Mouse (Mus musculus) embryonic facial prominence, embryonic 15.5 days (tissue): Measurements from ENCODE around the gene Rora. TPM values are rescaled to one million over a fixed set of nuclear protein-coding genes. Genes with fewer than 3 reads are reported as not detected.

Source experiments
- ATAC-seq: fragments of 200-750 bp; cut with Nextera tagmentation; 2 replicates; pipeline ENCODE4 v1.8.0; 2017; ENCODE audit warnings: low read depth, moderate TSS enrichment; ENCODE audit not compliant: insufficient number of reproducible peaks, low FRiP score, low TSS enrichment
- H3K27ac ChIP-seq: fragments of 300-500 bp; sonication (generic); replicated peaks from 2 replicates; pipeline ENCODE4 v1.5.1; 2015; ENCODE audit warnings: mild to moderate bottlenecking, inconsistent platforms
- H3K27me3 ChIP-seq: fragments of 300-500 bp; sonication (generic); 2 replicates; pipeline ENCODE4 v1.6.1; 2015; ENCODE audit warnings: inconsistent platforms
- H3K36me3 ChIP-seq: fragments of 300-500 bp; sonication (generic); 2 replicates; pipeline ENCODE4 v1.6.1; 2015; ENCODE audit warnings: mild to moderate bottlenecking, inconsistent platforms
- H3K4me1 ChIP-seq: fragments of 300-500 bp; sonication (generic); 2 replicates; pipeline ENCODE4 v1.6.1; 2015; ENCODE audit warnings: inconsistent platforms
- H3K4me2 ChIP-seq: fragments of 300-500 bp; sonication (generic); replicated peaks from 2 replicates; pipeline ENCODE4 v1.6.1; 2015; ENCODE audit warnings: mild to moderate bottlenecking, inconsistent platforms
- H3K4me3 ChIP-seq: fragments of 300-500 bp; sonication (generic); replicated peaks from 2 replicates; pipeline ENCODE4 v1.5.1; 2015; ENCODE audit warnings: mild to moderate bottlenecking, inconsistent platforms
- H3K9ac ChIP-seq: fragments of 300-500 bp; sonication (generic); 2 replicates; pipeline ENCODE4 v1.6.1; 2015; ENCODE audit warnings: inconsistent platforms
- H3K9me3 ChIP-seq: fragments of 300-500 bp; sonication (generic); replicated peaks from 2 replicates; pipeline ENCODE4 v1.6.1; 2016; ENCODE audit warnings: inconsistent platforms
- WGBS: fragments of 180-500 bp; shearing (Covaris S2); methylation state at CpG from one replicate; pipeline ENCODE4 v1.1.7; 2015; 5-methylcytosine and 5-hydroxymethylcytosine counted together
- polyA plus RNA-seq: library from polyadenylated mRNA; unstranded; fragments of >200 nt; fragmentation: Nextera tagmentation; extraction: Ambion mirVana; gene quantifications from 2 replicates; pipeline ENCODE4 v1.2.1, GENCODE M21; 2015

Rora gene
- polyA plus RNA-seq, 1 experiment from 2014 or later: 27.3 TPM

DNA sequence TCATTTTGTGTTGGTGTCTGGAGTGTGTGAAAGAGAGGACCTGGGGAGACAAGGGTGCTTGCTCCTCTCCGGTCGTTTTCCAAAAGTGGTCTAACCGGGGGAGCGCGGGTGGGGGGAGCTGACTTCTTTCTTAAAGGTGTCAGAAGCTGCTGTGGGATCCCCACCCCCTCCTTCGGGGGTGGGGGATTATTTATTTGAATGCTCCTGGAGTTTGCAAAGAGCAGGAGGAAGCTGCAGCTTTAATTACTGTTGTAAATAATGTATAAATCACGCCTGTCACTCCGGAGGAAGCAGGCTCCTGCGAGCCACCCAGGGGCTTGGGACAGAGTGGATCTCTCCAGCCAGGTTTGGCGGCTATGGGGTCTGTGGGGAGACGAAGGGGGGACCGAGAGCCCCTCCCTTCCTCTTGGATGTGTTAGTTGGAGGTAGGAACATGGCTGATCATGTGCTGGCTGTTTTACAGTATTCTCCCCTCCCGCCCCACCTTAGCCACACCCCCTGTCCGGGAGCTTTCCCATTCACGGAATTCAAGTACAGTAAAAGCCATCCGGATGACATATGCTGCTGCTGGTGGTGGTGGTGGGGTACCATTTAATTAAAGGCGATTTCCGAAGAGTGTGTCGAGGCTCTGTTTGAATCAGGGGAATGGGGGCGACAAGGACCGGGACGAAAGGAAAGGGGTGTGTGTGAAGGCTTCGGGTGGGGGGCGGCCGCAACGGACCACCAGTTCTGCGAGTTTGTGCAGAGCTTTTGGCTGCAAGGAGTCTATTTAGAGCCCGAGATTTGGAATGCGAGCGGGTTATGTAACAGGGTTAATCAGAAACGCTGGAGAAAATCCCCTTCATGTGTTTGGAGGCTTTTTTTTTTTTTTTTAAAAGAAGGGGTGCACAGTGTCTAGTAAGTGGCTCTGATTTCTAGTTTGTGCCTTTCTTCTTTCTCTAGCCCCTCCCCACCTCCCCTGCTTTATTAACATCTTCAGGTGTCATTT lies 1.7 kb downstream of the Rora start:
- Histone ChIP-seq H3K9me3 (no peaks in the 10 kb centered on the region), H3K9ac (peak overlapping the region; percentile 79), H3K4me1 (peaks cover 22% of the 10 kb centered on the region), H3K27ac (peak overlapping the region; percentile 96), H3K4me2 (peak overlapping the region; percentile 94), H3K27me3 (no peaks in the 10 kb centered on the region; the same call in 1 of the 2 replicates), H3K4me3 (peak overlapping the region; percentile 89), H3K36me3 (no peaks in the 10 kb centered on the region)
- peak; percentile 27; the same call in 1 of the 2 replicates for ATAC-seq
- WGBS: under 1% methylated on average over 31 of the region's 31 CpGs

DNA sequence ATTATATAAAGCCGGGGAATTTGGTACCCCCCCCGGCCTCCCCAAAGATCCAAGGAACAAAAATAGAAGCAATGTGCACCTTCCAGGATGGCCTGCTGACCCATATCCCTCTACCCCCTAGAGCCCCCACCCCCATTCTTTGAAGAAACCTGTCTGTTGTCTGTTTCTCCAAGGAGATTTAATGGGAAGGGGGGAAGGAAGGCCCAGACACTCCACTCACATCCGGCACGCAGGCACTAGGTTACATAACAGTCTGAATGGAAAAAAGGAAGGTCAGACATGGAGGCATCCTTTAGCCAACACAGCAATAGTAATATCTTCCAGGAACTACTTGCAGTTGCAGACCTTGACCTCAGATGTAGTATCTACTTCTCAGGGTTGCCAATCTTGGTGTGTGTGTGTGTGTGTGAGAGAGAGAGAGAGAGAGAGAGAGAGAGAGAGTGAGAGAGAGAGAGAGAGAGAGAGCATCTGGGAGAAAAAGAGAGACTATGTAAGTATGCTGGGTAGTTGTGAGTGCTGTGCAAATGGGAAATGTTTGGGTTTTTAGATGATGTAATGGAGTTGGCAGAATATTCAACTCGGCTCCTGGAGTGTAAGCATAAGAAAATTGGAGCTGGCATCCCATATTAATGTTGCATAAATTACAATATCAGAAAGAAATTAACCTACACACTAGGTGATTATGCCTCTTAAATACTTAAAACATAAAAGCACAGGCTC lies 2.6 kb downstream of the Rora start:
- no peak overlapping the region for H3K27ac ChIP-seq
- peak overlapping the region; percentile 89; the same call in 1 of the 2 replicates for H3K4me3 ChIP-seq
- H3K4me2 ChIP-seq: peak overlapping the region; percentile 94
- H3K9me3 ChIP-seq: no peaks in the 10 kb centered on the region
- H3K36me3 ChIP-seq: no peaks in the 10 kb centered on the region
- H3K27me3 ChIP-seq: no peaks in the 10 kb centered on the region; the same call in 1 of the 2 replicates
- no peak for ATAC-seq
- no peak overlapping the region for H3K9ac ChIP-seq
- H3K4me1 ChIP-seq: peaks cover 22% of the 10 kb centered on the region
- 36% methylated on average over 5 of the region's 5 CpGs for WGBS

DNA sequence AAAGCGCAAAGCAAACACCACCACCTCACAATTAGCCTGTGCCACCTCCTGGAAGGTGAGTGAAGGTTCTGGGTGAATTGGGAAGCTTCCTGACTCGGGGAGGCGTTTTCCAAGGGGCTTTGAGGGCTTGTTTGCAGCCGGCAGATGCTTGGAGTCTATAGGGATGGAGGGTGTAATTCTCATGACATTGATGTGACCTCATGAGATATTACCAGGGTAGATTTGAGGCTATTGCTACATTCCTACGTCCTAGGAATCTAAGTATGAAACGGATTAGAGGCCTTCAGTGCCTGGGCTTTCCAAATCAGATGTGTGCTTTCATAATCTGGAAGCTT lies 3.2 kb downstream of the Rora start:
- Histone ChIP-seq H3K4me1 (peaks cover 22% of the 10 kb centered on the region), H3K9ac (no peak overlapping the region), H3K4me2 (no peak overlapping the region), H3K36me3 (no peaks in the 10 kb centered on the region), H3K4me3 (no peak overlapping the region), H3K27me3 (no peaks in the 10 kb centered on the region; the same call in 1 of the 2 replicates), H3K27ac (no peak overlapping the region), H3K9me3 (no peaks in the 10 kb centered on the region)
- ATAC-seq: no peak
- 38% methylated on average over 6 of the region's 6 CpGs for WGBS

DNA sequence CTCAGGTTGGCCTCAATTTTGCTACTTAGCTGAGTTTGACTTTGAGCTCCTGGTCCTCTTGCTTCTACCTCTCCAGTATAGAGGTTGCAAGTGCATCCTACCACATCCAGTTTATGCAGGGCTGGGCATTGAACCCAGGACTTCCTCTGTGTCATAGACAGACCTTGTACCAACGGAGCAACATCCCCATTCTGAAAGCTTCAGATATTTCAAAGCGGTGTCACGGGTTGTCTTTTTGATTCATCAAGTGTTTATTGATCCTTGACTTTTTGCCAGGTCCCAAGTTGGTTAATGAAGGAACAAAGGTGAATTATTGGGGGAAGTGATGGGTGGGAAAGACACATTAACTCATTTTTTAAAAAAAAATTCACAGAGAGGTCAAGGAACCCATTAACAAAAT lies 17.1 kb downstream of the Rora start:
- Histone ChIP-seq H3K27ac (no peak overlapping the region), H3K9me3 (no peaks in the 10 kb centered on the region), H3K4me2 (no peak overlapping the region), H3K9ac (no peak overlapping the region), H3K27me3 (no peaks in the 10 kb centered on the region), H3K4me3 (no peak overlapping the region), H3K4me1 (no peaks in the 10 kb centered on the region), H3K36me3 (no peaks in the 10 kb centered on the region)
- 91% methylated on average over 3 of the region's 3 CpGs for WGBS
- no peak for ATAC-seq

DNA sequence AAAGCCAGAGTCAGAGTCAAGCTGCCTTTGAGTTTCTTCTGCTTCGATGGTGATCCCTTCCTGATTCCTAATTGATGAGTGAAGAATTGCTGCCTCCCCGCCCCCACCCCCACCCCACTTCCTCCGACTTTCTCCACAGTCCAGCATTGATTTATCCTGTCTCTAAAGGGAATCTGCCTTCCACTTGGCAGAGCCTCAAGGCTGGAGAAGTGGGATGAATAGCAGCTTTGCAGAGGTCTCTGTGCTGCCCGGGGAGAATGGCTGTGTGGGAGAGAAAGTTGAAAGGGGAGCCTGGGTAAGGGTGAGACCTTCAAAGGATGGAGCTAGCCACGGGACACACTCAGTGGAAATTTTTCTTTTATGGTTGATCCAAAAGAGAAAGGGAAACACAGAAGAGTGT lies 18.9 kb downstream of the Rora start:
- H3K4me1 ChIP-seq: no peaks in the 10 kb centered on the region
- H3K4me2 ChIP-seq: no peak overlapping the region
- ATAC-seq: no peak
- H3K9ac ChIP-seq: no peak overlapping the region
- H3K4me3 ChIP-seq: no peak overlapping the region
- H3K36me3 ChIP-seq: no peaks in the 10 kb centered on the region
- no peaks in the 10 kb centered on the region for H3K9me3 ChIP-seq
- H3K27ac ChIP-seq: no peak overlapping the region
- WGBS: 48% methylated on average over 5 of the region's 5 CpGs
- H3K27me3 ChIP-seq: no peaks in the 10 kb centered on the region

DNA sequence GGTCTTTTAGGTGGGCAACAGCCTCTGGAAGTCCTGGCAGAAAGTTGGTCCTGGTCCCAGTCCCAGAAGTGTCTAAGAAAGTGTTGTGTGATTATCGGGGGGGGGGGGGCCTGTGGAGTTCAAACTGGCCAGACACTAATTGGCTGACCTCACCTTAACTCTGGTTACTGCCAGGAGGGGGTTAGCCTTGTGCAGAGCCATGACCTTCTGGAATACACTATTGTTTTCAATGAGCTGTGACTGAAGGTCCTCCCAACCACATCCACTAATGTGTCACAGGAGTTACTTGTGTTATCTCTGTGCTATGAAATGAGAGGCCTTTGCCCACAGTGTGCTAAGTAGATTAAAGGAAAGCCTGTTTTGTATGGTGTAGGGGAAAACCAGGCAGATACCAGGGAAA lies 19.6 kb downstream of the Rora start:
- no peak overlapping the region for H3K4me3 ChIP-seq
- ATAC-seq: no peak
- H3K4me2 ChIP-seq: no peak overlapping the region
- no peaks in the 10 kb centered on the region for H3K36me3 ChIP-seq
- 63% methylated on average over 1 of the region's 1 CpGs for WGBS
- no peaks in the 10 kb centered on the region for H3K9me3 ChIP-seq
- H3K27me3 ChIP-seq: no peaks in the 10 kb centered on the region
- no peaks in the 10 kb centered on the region for H3K4me1 ChIP-seq
- H3K9ac ChIP-seq: no peak overlapping the region
- H3K27ac ChIP-seq: no peak overlapping the region

DNA sequence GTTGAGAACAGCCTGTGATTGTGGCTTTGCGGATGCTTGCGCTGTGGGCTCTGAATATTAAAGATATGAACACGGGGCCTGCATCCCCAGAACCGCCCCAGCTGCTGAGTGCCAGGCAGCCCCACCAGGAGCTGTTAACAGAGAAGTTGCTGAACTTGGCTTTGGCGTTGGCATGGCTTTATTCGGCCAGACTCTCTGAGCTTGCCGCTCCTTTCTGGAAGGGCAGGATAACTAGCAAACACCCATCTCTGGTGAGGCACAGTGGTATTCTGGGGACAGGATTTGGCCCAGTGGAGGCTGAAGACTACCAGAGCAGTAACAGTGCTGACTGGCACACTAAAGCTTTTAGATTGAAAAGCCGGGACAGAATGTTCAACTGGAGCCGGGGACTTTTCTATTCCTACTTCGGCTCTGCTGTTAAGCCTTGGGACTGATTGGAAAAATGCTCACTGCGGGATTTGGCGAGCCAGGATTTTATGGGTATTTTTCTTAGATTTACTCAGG lies 26.3 kb downstream of the Rora start:
- H3K4me2 ChIP-seq: no peak overlapping the region
- no peaks in the 10 kb centered on the region for H3K36me3 ChIP-seq
- H3K4me1 ChIP-seq: peaks cover 10% of the 10 kb centered on the region
- H3K4me3 ChIP-seq: no peak overlapping the region
- H3K9ac ChIP-seq: no peak overlapping the region
- no peaks in the 10 kb centered on the region for H3K9me3 ChIP-seq
- no peaks in the 10 kb centered on the region for H3K27me3 ChIP-seq
- H3K27ac ChIP-seq: no peak overlapping the region
- 83% methylated on average over 12 of the region's 12 CpGs for WGBS
- no peak for ATAC-seq

DNA sequence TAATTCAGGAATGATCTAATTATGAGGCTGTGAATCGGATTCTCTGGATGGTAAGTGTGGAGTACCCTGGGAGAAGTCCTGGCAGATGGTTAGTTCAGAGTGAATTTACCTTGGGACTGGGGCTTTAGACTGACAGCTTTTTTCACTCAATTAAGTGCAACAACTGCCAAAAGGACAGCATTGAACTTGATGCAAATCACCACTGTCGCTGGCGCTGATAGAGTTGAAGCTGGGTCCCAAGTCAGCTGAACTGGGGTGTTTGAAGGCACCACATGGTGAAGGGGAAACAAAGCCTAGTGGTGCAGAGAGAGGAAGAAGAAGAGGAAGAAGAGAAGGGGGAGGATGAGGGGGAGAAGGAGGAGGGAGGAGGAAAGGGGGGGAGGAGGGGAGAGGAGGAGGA lies 30.4 kb downstream of the Rora start:
- peaks cover 16% of the 10 kb centered on the region for H3K4me1 ChIP-seq
- H3K9ac ChIP-seq: no peak overlapping the region
- no peaks in the 10 kb centered on the region for H3K27me3 ChIP-seq
- no peak overlapping the region for H3K4me3 ChIP-seq
- H3K36me3 ChIP-seq: no peaks in the 10 kb centered on the region
- ATAC-seq: no peak
- no peak overlapping the region for H3K27ac ChIP-seq
- H3K9me3 ChIP-seq: no peaks in the 10 kb centered on the region
- no peak overlapping the region for H3K4me2 ChIP-seq
- 17% methylated on average over 3 of the region's 3 CpGs for WGBS

DNA sequence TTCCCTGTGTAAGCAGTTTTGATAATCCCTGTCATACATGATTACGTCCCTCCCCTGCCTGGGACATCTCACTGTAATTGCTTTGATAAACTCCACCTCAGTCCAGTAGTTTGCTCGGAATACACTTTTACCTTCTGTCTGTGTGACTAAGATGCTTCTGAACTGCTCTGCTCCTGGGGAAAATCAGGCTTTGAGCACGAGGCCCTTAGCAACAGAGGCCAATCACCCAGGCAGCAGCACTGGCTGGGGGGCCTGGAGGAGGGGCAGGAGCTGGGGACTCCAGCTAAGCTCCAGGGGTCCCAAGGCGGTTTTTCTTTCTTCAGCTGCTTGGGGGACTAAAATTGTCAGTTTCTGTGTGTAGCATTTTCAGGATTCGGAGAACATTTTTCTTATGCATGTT lies 32.0 kb downstream of the Rora start:
- no peaks in the 10 kb centered on the region for H3K36me3 ChIP-seq
- no peaks in the 10 kb centered on the region for H3K27me3 ChIP-seq
- no peak overlapping the region for H3K27ac ChIP-seq
- WGBS: 46% methylated on average over 5 of the region's 5 CpGs
- no peak overlapping the region for H3K9ac ChIP-seq
- H3K4me3 ChIP-seq: no peak overlapping the region
- no peaks in the 10 kb centered on the region for H3K9me3 ChIP-seq
- ATAC-seq: no peak
- peaks cover 16% of the 10 kb centered on the region for H3K4me1 ChIP-seq
- no peak overlapping the region for H3K4me2 ChIP-seq

DNA sequence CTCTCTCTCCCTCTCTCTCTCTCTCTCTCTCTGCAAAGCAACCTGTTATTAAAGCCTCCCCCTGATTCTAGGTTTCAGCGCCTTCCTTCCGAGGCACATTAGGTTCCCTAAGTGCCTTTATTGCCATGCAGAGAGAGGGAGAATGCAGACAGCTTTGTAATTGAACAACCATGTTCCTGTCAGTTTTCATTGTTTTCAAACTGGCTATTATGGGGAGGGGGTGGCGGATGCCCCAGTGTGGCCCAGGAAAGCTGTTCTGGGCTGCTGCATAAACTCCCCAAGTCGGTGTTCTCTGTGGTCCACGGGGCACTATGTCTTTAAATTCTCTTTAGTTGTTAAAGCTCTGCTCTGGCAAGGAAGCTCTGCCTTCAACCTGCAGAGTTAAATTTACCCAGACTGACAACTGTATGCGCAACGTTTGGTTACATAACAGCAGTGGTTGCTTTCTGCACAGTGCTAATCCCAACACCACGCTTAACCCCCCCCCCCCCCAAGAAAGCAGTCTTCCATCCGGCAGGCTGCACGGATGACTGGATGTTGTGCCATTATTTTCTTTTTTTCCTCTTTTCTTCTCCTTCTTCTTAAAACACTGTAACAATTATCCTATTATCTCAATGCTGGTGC lies 33.8 kb downstream of the Rora start:
- WGBS: 33% methylated on average over 10 of the region's 10 CpGs

DNA sequence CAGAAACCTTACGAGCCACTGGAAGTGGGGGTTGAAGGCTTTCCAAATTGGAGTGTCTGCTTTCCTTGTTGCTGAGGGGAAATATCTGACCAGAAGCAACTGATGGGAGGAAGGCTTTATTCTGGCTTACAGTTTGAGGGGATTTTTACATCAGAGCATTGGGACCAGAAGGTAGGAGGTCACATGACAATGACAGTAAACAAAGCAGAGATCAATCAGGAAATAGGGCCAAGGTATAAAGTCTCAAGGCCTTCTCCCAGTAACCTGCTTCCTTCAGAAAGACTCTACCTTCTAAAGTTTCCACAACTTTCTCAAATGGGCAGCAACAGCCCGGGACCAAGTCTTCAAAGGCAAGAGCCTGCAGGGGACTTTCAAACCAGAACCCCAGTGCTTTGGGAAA lies 34.6 kb downstream of the Rora start:
- H3K4me1 ChIP-seq: peaks cover 16% of the 10 kb centered on the region
- no peak overlapping the region for H3K9ac ChIP-seq
- no peak overlapping the region for H3K27ac ChIP-seq
- ATAC-seq: no peak
- H3K36me3 ChIP-seq: no peaks in the 10 kb centered on the region
- no peak overlapping the region for H3K4me2 ChIP-seq
- H3K27me3 ChIP-seq: no peaks in the 10 kb centered on the region
- H3K9me3 ChIP-seq: no peaks in the 10 kb centered on the region
- H3K4me3 ChIP-seq: no peak overlapping the region
- WGBS: 80% methylated on average over 2 of the region's 2 CpGs

More for the DNA sequence above, 33.8 kb downstream of the Rora start:
- peaks cover 16% of the 10 kb centered on the region for H3K4me1 ChIP-seq
- no peaks in the 10 kb centered on the region for H3K9me3 ChIP-seq
- H3K27ac ChIP-seq: no peak overlapping the region
- H3K9ac ChIP-seq: no peak overlapping the region
- ATAC-seq: no peak
- H3K4me2 ChIP-seq: no peak overlapping the region
- H3K27me3 ChIP-seq: no peaks in the 10 kb centered on the region
- no peak overlapping the region for H3K4me3 ChIP-seq
- no peaks in the 10 kb centered on the region for H3K36me3 ChIP-seq
